Mouse (Mus musculus): ENCODE measurements around the gene Igf1r.

GRCm38 (mm10) chr7:68152458-68152857 lies 199.8 kb downstream of the Igf1r start:
- TF ChIP-seq POLR2A (IDR thresholded peaks at IDR 0.05; ENCODE audit: borderline replicate concordance, extremely low read depth, low read depth, low read length) (no peak), CTCF (IDR thresholded peaks at IDR 0.05; ENCODE audit: insufficient read depth, low read length) (no peak)

Data from lung, adult 2 months (tissue).